ENCODE assay signal across 8 mouse cellular contexts in the genomic region with DNA sequence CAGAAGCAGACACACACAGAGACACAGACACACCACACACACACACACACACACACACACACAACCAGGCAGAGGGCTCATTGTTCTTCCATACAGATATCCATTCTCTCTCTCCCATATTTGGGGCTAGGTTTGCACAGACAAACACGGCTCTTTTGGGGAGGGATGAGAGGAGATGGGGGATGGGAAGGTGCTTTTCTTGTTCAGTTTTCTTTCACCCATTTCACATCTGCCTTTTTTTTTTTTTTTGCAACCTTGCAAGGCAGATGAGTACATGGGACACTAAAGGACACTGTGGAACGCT. TPM values are rescaled to one million over a fixed set of nuclear protein-coding genes. Genes with fewer than 3 reads are reported as not detected.
A peak's percentile ranks its signal among the peaks of the same experiment; 100 is the strongest.
DNase-seq lines count a peak whose midpoint lies in the region; ATAC-seq and TF ChIP-seq lines count a peak whose summit lies in the region.

No protein-coding gene starts in this region.

- peaks cover 31% of the 10 kb centered on the region for H3K4me1 ChIP-seq in heart, embryonic 15.5 days (replicated peaks)
- H3K4me1 ChIP-seq in ES-E14 (ENCODE audit: control insufficient read depth in 2 of 2, insufficient read depth in 2 of 2, low read length in 2 of 2, poor library complexity in 1 of 2): peaks cover 6 to 7% of the 10 kb centered on the region in 2 experiments; a peak in 3 of 4 replicates
- peaks cover 40% of the 10 kb centered on the region for H3K4me1 ChIP-seq in forebrain, embryonic 12.5 days
- H3K4me1 ChIP-seq in liver, embryonic 15.5 days (replicated peaks): peaks cover 34% of the 10 kb centered on the region

- peak overlapping the region; percentile 99 for H3K9ac ChIP-seq in heart, embryonic 15.5 days
- peak overlapping the region; percentile 47; the same call in 1 of the 2 replicates for H3K9ac ChIP-seq in ES-E14 (ENCODE audit: insufficient read depth, low read depth, low read length, poor library complexity, severe bottlenecking)
- H3K9ac ChIP-seq in forebrain, embryonic 12.5 days: peak overlapping the region; percentile 100
- H3K9ac ChIP-seq in liver, embryonic 15.5 days: no peak overlapping the region

- no peaks in the 10 kb centered on the region for H3K27me3 ChIP-seq in heart, embryonic 15.5 days
- H3K27me3 ChIP-seq in forebrain, embryonic 12.5 days: no peaks in the 10 kb centered on the region
- no peaks in the 10 kb centered on the region for H3K27me3 ChIP-seq in liver, embryonic 15.5 days

- no peak for DNase-seq in heart, postnatal 4 days
- DNase-seq in ES-E14 (ENCODE audit: low read depth, low spot score): no peak
- DNase-seq in yolk sac, embryonic 10.5 days (ENCODE audit: low spot score): no peak
- DNase-seq in spleen, postnatal 4 days (ENCODE audit: low spot score in 2 of 2): no peak
- DNase-seq in adrenal gland, postnatal 36 days: no peak

- no peak for ATAC-seq in heart, embryonic 15.5 days (replicated peaks; ENCODE audit: insufficient number of reproducible peaks, insufficient read depth, low FRiP score, low read depth)
- ATAC-seq in forebrain, embryonic 12.5 days (ENCODE audit: low FRiP score): no peak
- no peak for ATAC-seq in liver, embryonic 15.5 days (ENCODE audit: insufficient read depth)

- WGBS in heart, embryonic 15.5 days: 17% methylated on average over 2 of the region's 2 CpGs
- 7% methylated on average over 2 of the region's 2 CpGs for WGBS in forebrain, embryonic 12.5 days
- 45% methylated on average over 2 of the region's 2 CpGs for WGBS in liver, embryonic 15.5 days (ENCODE audit: insufficient replicate concordance)

- H3K4me2 ChIP-seq in heart, embryonic 15.5 days: peak overlapping the region; percentile 64
- H3K4me2 ChIP-seq in forebrain, embryonic 12.5 days: peak overlapping the region; percentile 75
- H3K4me2 ChIP-seq in liver, embryonic 15.5 days: peak overlapping the region; percentile 99

- no peaks in the 10 kb centered on the region for H3K36me3 ChIP-seq in heart, embryonic 15.5 days
- no peaks in the 10 kb centered on the region for H3K36me3 ChIP-seq in ES-E14 (ENCODE audit: control insufficient read depth, insufficient read depth, low read length, poor library complexity, severe bottlenecking)
- no peaks in the 10 kb centered on the region for H3K36me3 ChIP-seq in forebrain, embryonic 12.5 days (replicated peaks)
- H3K36me3 ChIP-seq in liver, embryonic 15.5 days (replicated peaks): no peaks in the 10 kb centered on the region

- peak overlapping the region; percentile 89 for H3K27ac ChIP-seq in heart, embryonic 15.5 days
- H3K27ac ChIP-seq in ES-E14 (ENCODE audit: insufficient read depth, low read depth, low read length, poor library complexity, severe bottlenecking): no peak overlapping the region
- H3K27ac ChIP-seq in forebrain, embryonic 12.5 days: peak overlapping the region; percentile 90
- H3K27ac ChIP-seq in liver, embryonic 15.5 days (replicated peaks): no peak overlapping the region

- in situ Hi-C loops in ES-E14 (cut with MboI; ENCODE audit: low sequenced_read_pairs in 2 of 2, unreplicated experiment in 2 of 2): no loop called here

- H3K9me3 ChIP-seq in heart, embryonic 15.5 days (replicated peaks): no peaks in the 10 kb centered on the region
- no peaks in the 10 kb centered on the region for H3K9me3 ChIP-seq in ES-E14 (ENCODE audit: control insufficient read depth, insufficient read depth, low read depth, low read length)
- H3K9me3 ChIP-seq in forebrain, embryonic 12.5 days: no peaks in the 10 kb centered on the region
- H3K9me3 ChIP-seq in liver, embryonic 15.5 days (replicated peaks): no peaks in the 10 kb centered on the region

- peak overlapping the region; percentile 95 for H3K4me3 ChIP-seq in heart, embryonic 15.5 days
- H3K4me3 ChIP-seq in ES-E14 (ENCODE audit: insufficient read depth in 1 of 2, low read depth in 1 of 2, low read length in 2 of 2, poor library complexity in 1 of 2, severe bottlenecking in 1 of 2): peak overlapping the region in 1 of 2 experiments; percentile 33; a peak in 1 of 4 replicates
- peak overlapping the region; percentile 97 for H3K4me3 ChIP-seq in forebrain, embryonic 12.5 days (replicated peaks)
- no peak overlapping the region for H3K4me3 ChIP-seq in liver, embryonic 15.5 days (replicated peaks)

TF ChIP-seq in ES-E14, 5 proteins besides CTCF, POLR2A, EP300 and RAD21:
- no peak for TF ChIP-seq HCFC1 (IDR thresholded peaks at IDR 0.05; ENCODE audit: borderline replicate concordance, insufficient read depth, low read length)
- TF ChIP-seq CHD2 (IDR thresholded peaks at IDR 0.05; ENCODE audit: low read depth, low read length): no peak
- TF ChIP-seq ZC3H11A (IDR thresholded peaks at IDR 0.05; ENCODE audit: borderline replicate concordance, low read depth, low read length): no peak
- no peak for TF ChIP-seq ZNF384 (IDR thresholded peaks at IDR 0.05; ENCODE audit: low read depth, low read length)
- no peak for TF ChIP-seq MAFK (IDR thresholded peaks at IDR 0.05; ENCODE audit: insufficient read depth, low read depth, low read length)

RNA-seq across cellular contexts. Expression of a gene that starts 1.8 kb away (rescaled TPM):
- 17.6 and 26.1 TPM in 2 replicates for polyA plus RNA-seq in heart, embryonic 15.5 days (2015; fragmentation: Nextera tagmentation; extraction: Ambion mirVana)
- 10 to 100 TPM; 70.0 to 72.5 TPM for total RNA-seq in heart, postnatal 4 days (2021)
- total RNA-seq in ES-E14 (2012; rRNA removed): 21.7 and 24.8 TPM in 2 replicates
- 41.5 and 44.4 TPM in 2 replicates for polyA plus RNA-seq in forebrain, embryonic 12.5 days (2016; fragmentation: Nextera tagmentation; extraction: Ambion mirVana)
- polyA plus RNA-seq in liver, embryonic 15.5 days (2015; fragmentation: Nextera tagmentation; extraction: Ambion mirVana): 5.3 and 6.8 TPM in 2 replicates
- 100 to 1,000 TPM; 114 to 116 TPM for total RNA-seq in adrenal gland, postnatal 36 days (2021)

RNA-seq across cellular contexts. Expression of a gene that starts 46.8 kb away (rescaled TPM):
- polyA plus RNA-seq in heart, embryonic 15.5 days (2015; fragmentation: Nextera tagmentation; extraction: Ambion mirVana): 1,686 and 1,690 TPM in 2 replicates
- 100 to 1,000 TPM; 303 to 307 TPM for total RNA-seq in heart, postnatal 4 days (2021)
- 824 and 994 TPM in 2 replicates for total RNA-seq in ES-E14 (2012; rRNA removed)
- 1,282 and 1,334 TPM in 2 replicates for polyA plus RNA-seq in forebrain, embryonic 12.5 days (2016; fragmentation: Nextera tagmentation; extraction: Ambion mirVana)
- polyA plus RNA-seq in liver, embryonic 15.5 days (2015; fragmentation: Nextera tagmentation; extraction: Ambion mirVana): 557 and 577 TPM in 2 replicates
- 100 to 1,000 TPM; 468 to 482 TPM for total RNA-seq in adrenal gland, postnatal 36 days (2021)

Comparison
In these comparisons a context has a peak if more than half of its experiments do, and no peak if none do; other contexts are left out.
1. H3K27ac ChIP-seq: peak in heart, embryonic 15.5 days (single experiment) and forebrain, embryonic 12.5 days (single experiment); none in ES-E14 (single experiment) and liver, embryonic 15.5 days (single experiment).
2. Peak in every context shown above with its lines, with median percentiles within 50 percentile points of each other: H3K4me2 ChIP-seq.